Mouse (Mus musculus) C2C12 (cell line): ENCODE results near the gene Snca. TPM values are rescaled to one million over a fixed set of nuclear protein-coding genes. Genes with fewer than 3 reads are reported as not detected.
A peak's percentile ranks its signal among the peaks of the same experiment; 100 is the strongest.

Source experiments
- H3K27me3 ChIP-seq: one replicate; pipeline ENCODE4 v1.6.1; 2011; ENCODE audit not compliant: control insufficient read depth, insufficient read depth, insufficient read length
- H3K36me3 ChIP-seq: one replicate; pipeline ENCODE4 v1.6.1; 2011; ENCODE audit not compliant: control insufficient read depth, insufficient read depth
- H3K4me3 ChIP-seq: one replicate; pipeline ENCODE4 v1.5.1; 2011; ENCODE audit warnings: mild to moderate bottlenecking, control low read depth; ENCODE audit not compliant: poor library complexity, insufficient read depth, severe bottlenecking
- H3K79me2 ChIP-seq: one replicate; pipeline ENCODE4 v1.6.1; 2011; ENCODE audit not compliant: control insufficient read depth, insufficient read depth
- H3K79me3 ChIP-seq: one replicate; pipeline ENCODE4 v1.6.1; 2011; ENCODE audit warnings: low read depth, control low read depth
- H3ac ChIP-seq: one replicate; pipeline ENCODE3; 2011; ENCODE audit warnings: low read depth; ENCODE audit not compliant: control insufficient read depth, insufficient read length
- CEBPB ChIP-seq: IDR thresholded peaks from one replicate; pipeline ENCODE4 v1.6.1; 2011; ENCODE audit warnings: low read depth, mild to moderate bottlenecking, control low read depth, moderate library complexity
- CTCF ChIP-seq: IDR thresholded peaks from one replicate; pipeline ENCODE4 v1.5.1; 2011; ENCODE audit not compliant: control insufficient read depth, insufficient read depth, insufficient read length
- FOSL1 ChIP-seq: IDR thresholded peaks from one replicate; pipeline ENCODE4 v1.8.0; 2011; ENCODE audit warnings: mild to moderate bottlenecking, low read length; ENCODE audit not compliant: poor library complexity, insufficient read depth, severe bottlenecking
- MAX ChIP-seq: IDR thresholded peaks from one replicate; pipeline ENCODE4 v1.6.1; 2011; ENCODE audit warnings: mild to moderate bottlenecking, control low read depth
- MYOD1 ChIP-seq: IDR thresholded peaks from one replicate; pipeline ENCODE4 v1.6.1; 2011; ENCODE audit warnings: low read depth; ENCODE audit not compliant: control insufficient read depth, insufficient read length
- MYOG ChIP-seq: IDR thresholded peaks from one replicate; pipeline ENCODE4 v1.6.1; 2011; ENCODE audit not compliant: control insufficient read depth, insufficient read length; ENCODE audit errors: extremely low read depth
- USF1 ChIP-seq: IDR thresholded peaks from one replicate; pipeline ENCODE4 v1.6.1; 2011; ENCODE audit warnings: low read depth, mild to moderate bottlenecking, control low read depth, moderate library complexity
- polyA plus RNA-seq: library from polyadenylated mRNA; unstranded; fragments of >200 nt; fragmentation: generic; extraction: Trizol; gene quantifications from one replicate; pipeline ENCODE4 v1.2.1, GENCODE M21; 2012; ENCODE audit warnings: missing spikeins

Snca gene
- polyA plus RNA-seq, 1 experiment: 0.49 TPM

- no peaks in the 10 kb centered on the region for H3K36me3 ChIP-seq
- no peaks in the 10 kb centered on the region for H3K27me3 ChIP-seq
- H3K79me2 ChIP-seq: no peaks in the 10 kb centered on the region
- H3K79me3 ChIP-seq: no peaks in the 10 kb centered on the region
- H3K4me3 ChIP-seq: no peak overlapping the region
- H3ac ChIP-seq: no peak overlapping the region
- TF ChIP-seq FOSL1 (no peak), MAX (no peak), CEBPB (no peak), CTCF (no peak)
These were observed 2.4 kb downstream of the Snca start for GRCm38 (mm10) chr6:60827290-60827689.

GRCm38 (mm10) chr6:60819272-60819671, 10.4 kb downstream of the Snca start:
- Histone ChIP-seq H3K4me3 (no peak overlapping the region), H3K27me3 (no peaks in the 10 kb centered on the region), H3K36me3 (no peaks in the 10 kb centered on the region), H3K79me3 (no peaks in the 10 kb centered on the region), H3K79me2 (no peaks in the 10 kb centered on the region), H3ac (no peak overlapping the region)
- no peak for TF ChIP-seq MAX
- TF ChIP-seq USF1: no peak
- no peak for TF ChIP-seq CTCF
- TF ChIP-seq CEBPB: no peak
- TF ChIP-seq FOSL1: no peak
- TF ChIP-seq MYOG: no peak
- no peak for TF ChIP-seq MYOD1

- no peaks in the 10 kb centered on the region for H3K36me3 ChIP-seq
- H3K4me3 ChIP-seq: no peak overlapping the region
- H3K79me2 ChIP-seq: no peaks in the 10 kb centered on the region
- H3K27me3 ChIP-seq: no peaks in the 10 kb centered on the region
- no peaks in the 10 kb centered on the region for H3K79me3 ChIP-seq
- TF ChIP-seq CEBPB: peak; percentile 81
- TF ChIP-seq FOSL1: no peak
- no peak overlapping the region for H3ac ChIP-seq
These were observed 16.1 kb downstream of the Snca start for GRCm38 (mm10) chr6:60813516-60813915.

- Histone ChIP-seq H3K4me3 (no peak overlapping the region), H3K79me2 (no peaks in the 10 kb centered on the region), H3K27me3 (no peaks in the 10 kb centered on the region), H3ac (no peak overlapping the region), H3K79me3 (no peaks in the 10 kb centered on the region), H3K36me3 (no peaks in the 10 kb centered on the region)
- TF ChIP-seq MYOD1 (no peak), MYOG (no peak), CEBPB (no peak), FOSL1 (no peak), MAX (no peak), CTCF (no peak), USF1 (no peak)
These were observed 31.4 kb downstream of the Snca start for GRCm38 (mm10) chr6:60798266-60798665.

- no peak overlapping the region for H3K4me3 ChIP-seq
- H3ac ChIP-seq: no peak overlapping the region
- no peaks in the 10 kb centered on the region for H3K79me2 ChIP-seq
- TF ChIP-seq MYOD1: no peak
- TF ChIP-seq USF1: no peak
- TF ChIP-seq CEBPB: no peak
- no peak for TF ChIP-seq FOSL1
- TF ChIP-seq MAX: no peak
- no peak for TF ChIP-seq CTCF
- no peak for TF ChIP-seq MYOG
- no peaks in the 10 kb centered on the region for H3K79me3 ChIP-seq
- no peaks in the 10 kb centered on the region for H3K27me3 ChIP-seq
- H3K36me3 ChIP-seq: no peaks in the 10 kb centered on the region
These were observed 35.8 kb downstream of the Snca start for GRCm38 (mm10) chr6:60793659-60794365.

GRCm38 (mm10) chr6:60786955-60787354, 42.7 kb downstream of the Snca start:
- Histone ChIP-seq H3K79me3 (no peaks in the 10 kb centered on the region), H3K36me3 (no peaks in the 10 kb centered on the region), H3K79me2 (no peaks in the 10 kb centered on the region), H3K27me3 (no peaks in the 10 kb centered on the region), H3K4me3 (no peak overlapping the region), H3ac (no peak overlapping the region)
- TF ChIP-seq MYOD1 (no peak), CTCF (no peak), MYOG (no peak), USF1 (no peak), FOSL1 (no peak), CEBPB (no peak), MAX (no peak)
